Mouse (Mus musculus) heart, adult 11 months (tissue): ENCODE results near the gene Fam136a.
A peak's percentile ranks its signal among the peaks of the same experiment; 100 is the strongest.
"Not testable (repeated sequence)": the region's sequence is repeated elsewhere in the genome, so short reads cannot be mapped to it uniquely, and the experiment has no call there.

Experiments used
- DNase-seq: peaks from one replicate; pipeline ENCODE4 v3.0.0; 2022

Fam136a gene

DNA sequence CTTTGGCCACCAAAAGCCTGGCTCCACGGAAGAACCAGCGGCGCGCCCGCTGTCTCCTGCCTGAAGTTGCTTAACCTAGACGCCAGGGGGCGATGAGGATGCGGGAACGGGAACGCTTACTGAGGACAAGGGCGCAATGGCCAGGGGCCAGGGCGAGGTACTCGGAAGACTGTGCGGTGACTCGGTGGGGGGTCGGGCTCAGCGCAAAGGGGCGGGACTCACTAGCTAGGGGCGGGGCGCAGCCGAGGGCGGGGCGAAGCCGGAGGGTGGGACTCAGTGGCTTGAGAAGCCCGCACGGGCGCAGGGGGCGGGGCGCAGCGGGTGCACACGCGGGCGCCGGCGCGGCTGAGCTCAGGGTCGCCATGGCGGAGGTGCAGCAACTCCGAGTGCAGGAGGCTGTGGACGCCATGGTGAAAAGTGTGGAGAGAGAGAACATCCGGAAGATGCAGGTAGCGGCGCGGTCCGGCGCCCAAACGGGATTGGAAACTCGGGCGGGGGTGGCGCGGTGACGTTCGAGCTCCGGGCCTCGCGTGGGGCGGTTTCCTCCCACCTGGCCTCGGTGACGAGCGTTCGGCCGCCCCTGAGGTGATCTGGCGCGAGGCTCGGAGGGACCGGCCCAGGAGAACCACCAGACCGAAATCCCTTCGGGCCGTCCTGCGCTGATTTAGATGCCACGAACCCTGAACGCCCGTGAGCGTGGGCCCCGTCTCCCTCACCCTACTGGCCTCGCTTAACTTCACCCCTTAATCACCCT is at the start of gene Fam136a:
Gene Fam136a (plus strand): TSS at position 276 of the 754 bp plus-strand sequence.
- DNase-seq: peak; percentile 99

DNA sequence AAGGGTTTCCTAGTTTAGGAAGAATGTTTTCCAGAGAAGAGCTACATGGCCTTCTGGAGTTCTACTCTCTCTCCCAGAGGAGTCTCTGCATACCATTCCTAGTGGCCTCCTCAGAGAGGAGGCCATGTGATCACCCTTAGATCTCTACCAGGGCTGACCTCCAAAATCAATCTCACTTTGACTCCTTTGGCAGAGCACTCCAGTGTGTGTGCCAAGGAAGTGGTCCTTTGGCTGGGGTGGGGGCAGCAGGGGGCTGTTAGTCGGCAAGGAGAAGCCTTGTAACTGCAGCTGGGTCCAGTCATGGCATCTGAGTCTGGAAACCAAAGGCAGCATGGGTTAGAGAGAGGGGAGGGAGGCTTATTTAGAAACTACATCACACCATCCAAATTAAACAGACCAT is 48.4 kb upstream of the Fam136a start:
- no peak for DNase-seq

DNA sequence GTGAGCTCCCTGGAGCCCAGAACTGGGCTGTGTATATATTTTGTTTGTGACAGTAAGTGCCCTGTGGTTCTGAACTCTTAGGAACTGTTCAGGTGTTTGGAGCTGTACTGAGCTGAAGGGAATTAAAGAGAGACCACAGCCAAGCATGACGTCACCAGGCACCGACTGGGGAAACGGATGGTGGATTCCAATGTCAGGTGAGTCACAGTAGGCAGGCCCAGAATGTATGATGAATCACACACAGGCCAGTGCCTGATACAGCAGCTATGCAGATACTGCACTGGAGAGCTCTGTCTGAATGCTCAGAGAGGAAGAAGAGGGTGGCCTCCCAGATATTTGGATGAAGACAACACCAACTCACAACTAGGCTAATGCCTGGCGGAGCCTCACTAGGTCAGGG is 46.6 kb upstream of the Fam136a start:
- no peak for DNase-seq

DNA sequence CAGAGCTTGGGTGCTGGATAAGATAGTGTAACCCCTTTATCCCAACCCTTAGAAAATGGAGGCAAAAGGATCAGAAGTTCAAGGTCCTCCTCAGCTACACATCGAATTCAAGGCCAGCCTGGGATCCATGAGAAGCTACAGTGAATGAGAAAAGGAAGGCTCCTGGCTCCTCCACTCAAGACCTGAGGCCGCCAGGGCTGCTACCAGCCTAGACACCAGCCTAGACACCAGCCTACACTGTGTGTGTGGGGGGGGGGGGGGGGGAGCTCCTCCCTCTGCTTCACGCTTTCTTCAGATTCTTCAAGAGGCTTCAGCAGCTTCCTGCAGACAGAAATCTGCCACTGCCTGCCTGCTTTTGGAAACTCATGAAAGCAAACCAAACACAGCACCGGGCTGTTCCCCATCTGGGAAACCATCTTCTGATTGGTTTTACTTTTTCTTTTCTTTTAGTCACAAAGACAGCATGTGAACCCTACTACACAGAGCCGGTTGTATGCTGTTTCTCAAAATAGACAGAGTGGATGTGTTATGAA is 43.3 kb upstream of the Fam136a start:
- no peak for DNase-seq

DNA sequence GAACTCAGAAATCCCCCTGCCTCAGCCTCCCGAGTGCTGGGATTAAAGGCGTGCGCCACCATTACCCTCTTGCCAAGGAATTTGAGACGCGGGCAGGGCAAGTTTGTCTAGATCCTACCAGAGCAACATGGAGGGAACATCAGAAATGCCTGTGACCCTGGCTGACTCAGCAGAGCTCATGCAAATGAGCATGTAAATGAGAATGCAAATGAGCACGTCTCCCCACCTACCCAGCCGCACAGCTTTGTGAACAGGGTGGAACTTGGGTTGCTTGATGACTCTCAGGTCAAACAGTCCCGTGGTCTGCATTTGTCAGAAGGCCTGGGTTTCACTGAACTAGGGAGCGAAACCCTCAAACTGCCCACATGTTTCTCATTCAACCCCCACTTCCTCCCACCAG is 42.5 kb upstream of the Fam136a start:
- no peak for DNase-seq

DNA sequence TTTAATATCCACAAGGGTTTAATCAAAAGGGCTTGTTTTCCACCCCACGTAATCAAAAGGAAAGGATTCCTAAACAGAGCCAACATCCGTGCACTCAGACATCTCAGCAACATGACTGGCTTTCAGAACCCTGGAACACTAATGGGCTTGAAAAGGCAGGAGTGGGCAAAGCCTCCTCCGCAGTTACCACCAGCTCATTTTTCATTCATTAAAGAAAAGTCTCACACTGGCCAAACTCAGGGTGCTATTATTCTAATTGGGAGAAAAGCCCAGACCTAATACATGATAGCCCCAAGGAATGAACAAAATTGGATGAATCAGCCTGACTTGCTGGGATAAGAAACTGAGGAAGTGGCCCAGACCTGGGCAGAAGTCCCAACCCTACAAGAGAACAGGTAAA is 41.0 kb upstream of the Fam136a start:
- no peak for DNase-seq

DNA sequence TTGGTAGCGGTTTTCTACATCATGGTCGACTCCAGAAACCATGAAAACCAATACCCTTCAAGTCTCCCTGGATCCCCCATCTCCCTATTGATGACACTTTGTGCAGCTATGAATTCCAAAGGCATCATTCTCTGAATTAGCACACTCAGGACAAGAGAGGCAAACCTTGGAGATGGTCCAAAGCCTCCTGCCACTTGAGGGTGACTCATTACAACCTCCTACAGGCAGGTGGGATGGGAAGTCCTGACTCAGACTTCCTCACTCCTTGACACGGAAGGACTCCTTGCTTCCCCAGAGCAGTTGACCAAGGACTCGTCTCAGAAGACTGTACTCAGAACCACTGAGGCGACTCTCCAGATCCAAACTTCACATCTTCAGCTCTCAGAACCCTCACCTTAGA is 39.8 kb upstream of the Fam136a start:
- DNase-seq: no peak

DNA sequence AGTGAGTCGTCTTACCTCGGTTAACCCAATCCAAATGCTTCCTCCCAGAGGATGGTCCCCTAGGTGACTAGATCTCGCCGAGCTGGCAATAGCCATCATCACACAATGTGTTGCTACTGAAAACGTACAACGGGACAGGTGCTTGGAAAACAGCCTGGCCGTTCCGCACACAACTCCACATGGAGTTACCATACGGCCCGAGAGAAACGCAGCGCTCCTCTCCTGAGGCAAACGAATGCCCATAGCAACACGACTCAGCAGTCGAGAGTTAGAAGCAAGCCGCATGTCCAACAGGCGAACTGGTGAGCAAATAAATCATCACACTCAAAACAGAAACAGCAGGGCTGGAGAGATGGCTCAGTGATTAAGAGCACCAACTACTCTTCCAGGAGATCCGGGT is 38.6 kb upstream of the Fam136a start:
- no peak for DNase-seq

DNA sequence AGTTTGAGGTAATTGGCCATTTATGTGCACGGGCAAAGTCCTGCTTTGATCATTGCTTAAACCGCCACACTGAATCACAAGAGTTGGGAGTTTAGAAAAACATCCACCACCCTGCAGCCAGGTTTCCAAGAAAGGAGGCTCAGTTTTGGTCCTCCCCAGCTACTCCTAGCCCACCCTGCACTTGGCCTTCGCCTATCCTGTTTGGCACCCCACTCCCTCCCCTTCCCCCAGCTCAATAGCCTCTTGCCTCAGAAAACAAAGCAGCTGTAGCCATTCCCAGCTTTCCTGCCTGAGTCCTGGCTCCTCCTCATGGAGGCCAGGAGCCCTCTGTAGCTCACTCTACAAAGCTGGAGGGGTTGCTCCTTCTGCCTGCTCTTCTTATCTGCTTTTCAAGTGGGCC is 37.1 kb upstream of the Fam136a start:
- DNase-seq: no peak

DNA sequence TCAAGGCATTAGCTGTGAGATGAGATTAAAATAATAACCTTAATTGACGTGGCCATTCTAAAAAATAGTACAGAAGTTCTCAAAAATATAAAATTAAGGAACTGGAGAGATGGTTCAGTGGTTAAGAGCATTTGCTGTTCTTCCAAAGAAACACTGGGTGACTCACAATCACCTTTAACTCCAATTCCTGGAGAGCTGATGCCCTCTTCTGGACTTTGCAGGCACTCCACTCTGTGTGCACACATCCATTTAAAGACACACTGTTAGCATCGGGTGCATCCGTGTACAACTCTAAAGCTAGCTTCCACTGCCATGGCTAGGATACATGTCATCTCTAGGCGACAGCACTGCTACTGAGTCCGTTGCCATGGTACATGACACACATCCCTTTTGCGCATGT is 35.5 kb upstream of the Fam136a start:
- DNase-seq: no peak

DNA sequence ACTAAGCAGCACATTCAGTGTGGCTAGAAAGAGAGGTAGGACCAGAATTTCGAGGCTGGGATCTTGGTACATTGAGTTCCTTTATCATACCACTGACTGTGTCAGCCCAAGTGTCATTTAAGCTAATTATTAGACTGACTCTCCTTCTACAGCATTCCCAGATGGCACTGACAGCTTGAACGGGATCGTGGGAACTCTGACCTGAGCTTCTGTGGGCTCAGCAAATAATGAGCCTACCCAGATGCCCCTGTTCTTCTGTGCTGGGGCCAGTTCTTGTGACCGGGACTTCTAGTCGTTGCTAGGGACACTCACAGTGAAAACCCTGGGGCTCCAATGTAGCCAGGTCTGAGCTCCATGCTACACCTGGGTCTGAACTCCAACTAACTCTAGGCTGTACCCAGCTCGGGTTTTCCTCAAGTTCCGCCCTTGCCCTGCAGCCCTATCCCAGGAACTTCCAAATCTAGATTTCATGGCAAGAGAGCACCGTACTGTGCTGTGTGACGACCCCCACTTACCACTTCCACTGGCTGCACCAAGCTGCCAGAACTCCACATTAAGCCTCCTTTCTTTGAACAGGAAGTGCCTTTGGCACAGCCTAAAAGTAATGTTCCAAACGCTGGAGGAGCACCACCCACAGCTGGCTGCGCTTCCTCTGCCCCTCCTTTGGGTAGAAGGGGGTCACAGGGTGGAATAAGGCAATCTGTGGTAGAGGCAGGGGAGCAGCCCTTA is 30.2 kb upstream of the Fam136a start:
- no peak for DNase-seq

DNA sequence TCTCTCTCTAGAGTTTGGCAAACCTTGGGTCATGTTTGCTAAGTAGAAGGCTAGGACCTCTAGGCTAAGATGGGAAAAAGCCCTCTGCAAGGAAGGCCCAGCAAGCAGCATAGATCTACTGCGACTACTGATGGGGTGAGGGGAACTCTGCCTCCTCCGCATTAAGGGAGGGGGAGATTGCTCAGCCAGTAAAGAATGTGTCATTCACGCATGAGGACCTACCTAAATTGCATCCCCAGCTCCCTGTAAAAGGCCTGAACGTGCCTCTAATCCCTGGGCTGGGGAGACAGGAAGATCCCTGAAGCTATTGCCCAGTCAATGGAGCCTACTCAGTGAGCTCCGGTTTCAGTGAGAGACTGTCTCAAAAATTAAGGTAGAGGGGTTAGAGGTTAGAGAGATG is 29.6 kb upstream of the Fam136a start:
- no peak for DNase-seq

DNA sequence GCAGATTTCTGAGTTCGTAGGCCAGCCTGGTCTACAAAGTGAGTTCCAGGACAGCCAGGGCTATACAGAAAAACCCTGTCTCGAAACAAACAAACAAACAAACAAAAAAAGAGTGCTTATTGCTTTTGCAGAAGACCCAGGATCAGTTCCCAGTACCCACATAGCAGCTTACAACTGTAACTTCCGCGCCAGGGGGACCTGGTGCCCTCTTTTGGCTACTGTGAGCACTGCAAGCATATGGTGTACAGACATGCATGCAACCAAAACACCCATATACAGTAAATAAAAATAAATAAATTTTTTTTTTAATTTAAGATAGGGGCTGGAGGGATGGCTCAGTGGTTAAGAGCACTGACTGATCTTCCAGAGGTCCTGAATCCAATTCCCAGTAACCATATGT is 29.1 kb upstream of the Fam136a start:
- not testable (repeated sequence) for DNase-seq

DNA sequence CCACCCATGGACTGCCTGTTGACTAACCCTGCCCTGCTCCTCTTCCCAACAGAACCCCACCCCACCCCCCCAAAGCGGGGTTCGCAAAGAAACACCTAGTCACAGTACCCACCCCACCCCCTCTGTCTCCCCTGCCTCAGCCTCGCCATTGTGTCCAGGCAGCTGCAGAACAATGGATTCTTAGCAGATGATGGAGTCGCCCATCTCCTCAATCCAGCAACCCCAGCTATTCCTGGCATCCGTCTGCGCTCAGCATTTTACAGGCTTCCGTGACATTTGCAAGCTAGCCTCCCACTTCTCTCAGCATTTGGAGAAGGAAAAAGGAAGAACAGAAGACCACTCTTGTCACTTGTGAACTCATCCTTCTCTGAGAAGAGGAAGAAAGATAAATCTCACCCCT is 21.8 kb upstream of the Fam136a start:
- DNase-seq: peak; percentile 68

DNA sequence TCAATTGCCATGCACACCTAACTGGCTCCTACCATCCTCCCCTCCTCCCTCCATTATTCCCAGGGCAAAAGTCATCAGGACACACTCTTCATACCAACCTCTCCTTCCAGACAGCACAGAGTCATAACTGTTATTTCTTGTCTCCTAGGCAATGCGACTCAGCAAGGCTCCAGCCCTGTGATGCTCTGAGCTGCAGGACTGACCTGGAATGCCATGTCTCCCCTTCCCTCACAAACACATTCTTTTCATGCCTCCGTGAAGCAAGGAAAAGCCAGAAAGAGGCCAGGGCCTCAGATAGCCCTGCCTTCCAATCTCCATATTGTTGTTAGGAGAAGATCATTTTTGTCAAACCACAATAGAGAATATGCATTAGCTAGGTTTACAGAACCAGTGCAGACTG is 19.4 kb upstream of the Fam136a start:
- peak; percentile 60 for DNase-seq

DNA sequence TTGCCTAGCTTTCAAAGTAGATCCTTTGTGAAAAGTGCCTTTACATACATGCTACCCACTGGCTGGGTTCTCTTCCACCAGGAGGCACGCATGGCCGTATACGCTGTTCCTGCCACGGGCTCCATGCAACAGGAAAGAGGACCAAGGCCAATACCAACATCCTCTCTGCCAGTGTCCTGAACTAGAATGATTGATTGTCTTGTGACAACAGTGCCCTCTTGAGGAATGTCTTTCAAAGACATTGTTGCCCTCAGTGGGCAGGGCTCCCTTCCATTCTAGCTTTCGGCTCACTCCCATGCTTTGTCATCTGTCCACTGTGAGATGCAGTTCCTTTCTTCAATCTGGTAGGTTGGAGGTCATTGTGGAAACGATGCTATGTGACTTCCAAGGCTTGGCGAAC is 16.2 kb upstream of the Fam136a start:
- DNase-seq: peak; percentile 76

DNA sequence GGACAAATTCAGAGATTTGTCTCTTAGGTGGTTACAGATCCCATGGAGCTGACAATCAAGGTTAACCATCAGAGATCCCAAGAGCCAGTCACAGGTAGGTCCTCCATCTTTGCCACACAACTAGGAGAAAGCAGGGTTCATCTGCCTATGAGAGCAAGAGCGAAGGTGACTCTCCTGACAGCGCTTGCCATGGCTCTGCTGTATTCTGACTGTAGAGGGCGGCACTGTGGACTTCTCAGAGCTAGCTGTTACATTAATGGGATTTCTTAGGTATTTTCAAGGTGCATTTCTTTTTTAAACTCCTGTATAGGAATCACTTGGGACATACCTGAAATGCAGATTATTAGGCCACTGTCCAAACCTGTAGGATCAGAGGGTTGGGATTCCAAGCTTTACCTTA is 10.5 kb upstream of the Fam136a start:
- DNase-seq: peak; percentile 28

DNA sequence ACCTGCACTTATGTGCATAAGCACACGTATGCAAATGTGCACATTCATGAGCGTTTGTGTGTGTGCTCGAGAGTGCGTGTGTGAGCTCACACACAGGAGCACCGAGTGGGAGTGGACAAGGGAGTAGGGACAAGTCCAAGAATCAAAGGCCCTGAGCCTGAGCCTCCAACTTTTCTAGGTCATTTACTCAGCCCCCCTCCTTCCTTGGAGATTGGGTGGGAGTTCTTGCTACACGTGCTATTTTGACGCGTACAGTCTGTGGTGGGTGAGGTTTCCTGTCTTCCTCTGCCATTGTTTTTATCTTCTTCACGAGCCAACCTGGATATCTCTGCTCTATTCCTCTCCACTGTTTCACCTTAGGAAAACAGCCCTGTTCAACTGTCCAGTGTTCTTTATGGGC is 8.5 kb upstream of the Fam136a start:
- DNase-seq: peak; percentile 37

DNA sequence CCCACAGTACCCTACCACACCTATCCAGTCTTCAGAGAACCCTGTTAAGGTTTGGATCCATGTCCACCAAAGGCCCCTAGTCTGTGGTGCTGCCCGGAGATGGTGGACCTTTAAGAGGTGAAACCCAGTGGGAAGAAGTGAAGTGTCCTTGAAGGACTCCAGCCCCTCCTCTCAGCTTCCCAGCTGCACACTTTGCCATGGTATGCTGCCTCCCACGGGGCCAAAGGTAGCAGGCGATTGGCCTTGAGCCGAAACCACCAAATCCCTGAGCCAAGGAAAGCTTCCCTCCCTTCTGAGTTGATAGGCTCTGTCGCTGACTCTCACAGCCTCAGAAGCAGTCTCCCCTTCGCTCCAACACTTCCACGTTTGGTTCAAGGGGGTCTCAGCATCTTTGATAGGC is 4.8 kb upstream of the Fam136a start:
- DNase-seq: no peak

DNA sequence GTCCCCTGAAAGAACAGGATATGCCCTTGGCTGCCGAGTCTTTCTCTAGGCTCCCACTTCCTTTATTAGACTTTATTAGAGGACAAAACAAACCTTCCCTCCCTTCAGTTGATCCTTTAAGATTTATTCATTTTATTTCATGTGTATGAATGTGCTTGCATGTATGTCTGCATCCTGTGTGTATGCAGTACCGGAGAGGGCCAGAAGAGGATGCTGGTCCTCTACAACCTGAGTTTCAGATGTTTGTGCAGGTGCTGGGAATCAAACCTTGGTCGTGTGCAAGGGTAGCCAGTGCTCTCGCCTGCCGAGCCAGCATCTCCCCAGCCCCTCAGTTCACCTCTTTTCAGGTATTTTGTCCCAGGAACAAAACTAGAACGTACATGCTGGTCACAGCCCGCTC is 4.1 kb upstream of the Fam136a start:
- DNase-seq: no peak

DNA sequence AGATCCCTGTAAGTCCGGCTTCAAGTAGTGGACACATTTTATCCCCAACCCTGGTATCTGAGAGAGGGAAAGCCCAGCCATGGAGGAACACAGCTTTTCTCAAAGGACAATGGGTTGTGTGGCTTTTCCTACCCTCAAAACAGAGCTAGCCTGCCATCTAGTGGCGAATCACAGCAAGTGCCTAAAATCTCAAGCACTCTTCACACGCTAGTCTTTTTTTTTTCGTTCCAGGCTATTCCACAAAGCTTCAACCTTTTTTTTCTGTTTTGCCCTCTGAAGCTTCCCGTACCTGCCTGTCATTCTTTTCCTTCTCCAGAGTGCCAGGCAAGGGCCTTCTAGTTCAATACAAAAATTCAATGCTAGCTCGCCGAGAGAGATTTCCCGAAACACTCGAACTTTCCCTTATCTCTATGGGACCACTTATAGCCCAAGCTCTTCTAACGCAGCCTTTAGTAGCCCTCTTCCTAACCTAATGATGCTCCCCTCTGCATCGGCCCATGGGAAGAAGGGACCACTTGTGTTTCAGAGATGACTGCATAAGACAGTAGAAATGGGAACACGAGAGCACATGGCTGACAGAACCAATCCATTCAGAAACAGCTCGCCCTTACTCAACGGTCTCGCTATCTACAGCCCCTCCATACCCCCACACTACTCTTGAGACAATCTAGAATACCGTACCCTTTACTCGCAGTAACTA is 854 bp upstream of the Fam136a start:
- peak; percentile 96 for DNase-seq

DNA sequence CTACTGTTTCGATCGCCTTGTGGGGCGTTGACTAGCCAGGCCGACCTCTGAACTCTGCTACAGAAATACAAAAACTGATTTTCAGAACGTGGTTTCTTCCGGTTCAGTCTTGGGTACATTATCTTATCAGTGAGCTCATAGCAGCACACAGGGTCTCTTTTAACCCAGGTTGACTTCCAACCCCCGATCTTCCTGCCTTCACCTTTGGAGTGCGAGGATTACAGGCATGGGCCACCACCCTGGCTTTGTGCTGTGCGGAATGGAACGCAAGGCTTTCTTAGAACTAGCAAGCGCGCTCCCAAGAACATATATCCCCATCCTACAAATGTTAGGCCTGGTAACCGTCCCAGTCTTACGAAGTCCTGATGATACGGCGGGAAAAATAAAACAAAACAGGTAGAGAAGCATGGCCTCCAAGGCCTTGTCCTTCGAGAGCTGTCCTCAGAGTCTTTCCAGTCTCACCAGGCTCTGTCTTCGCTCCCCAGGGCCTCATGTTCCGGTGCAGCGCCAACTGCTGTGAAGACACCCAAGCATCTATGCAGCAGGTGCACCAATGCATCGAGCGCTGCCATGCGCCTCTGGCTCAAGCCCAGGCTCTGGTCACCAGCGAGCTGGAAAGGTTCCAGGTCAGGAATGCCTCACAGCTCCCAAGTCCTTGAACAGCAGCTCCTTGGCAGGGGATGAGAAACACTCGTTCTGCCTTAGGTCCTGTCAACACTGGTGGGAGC is 843 bp downstream of the Fam136a start:
- peak; percentile 95 for DNase-seq

DNA sequence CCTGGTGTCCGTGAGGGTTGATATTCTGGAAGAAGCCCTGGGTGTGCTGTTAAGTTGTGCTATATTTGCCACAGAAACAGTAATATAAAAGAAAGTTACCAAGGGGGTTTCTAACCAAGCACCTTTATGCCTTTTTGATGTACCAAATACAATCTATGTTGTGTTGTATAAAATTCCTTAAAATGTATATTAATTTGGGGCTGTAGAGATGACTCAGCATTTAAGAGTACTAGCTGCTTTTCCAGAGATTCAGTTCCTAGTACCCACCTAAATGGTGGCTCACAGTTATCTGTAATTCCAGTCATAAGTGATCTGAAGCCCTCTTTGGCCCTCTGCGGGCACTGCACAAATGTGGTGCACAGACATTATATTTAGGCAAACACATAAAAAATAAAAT is 1.4 kb downstream of the Fam136a start:
- DNase-seq: no peak
